Mouse (Mus musculus) myocyte (in vitro differentiated cells): ENCODE results near the gene Cracr2b. TPM values are rescaled to one million over a fixed set of nuclear protein-coding genes. Genes with fewer than 3 reads are reported as not detected.

Experiments
- H3K27me3 ChIP-seq: one replicate; pipeline ENCODE4 v1.6.1; 2011; ENCODE audit not compliant: control insufficient read depth, insufficient read depth, insufficient read length
- H3K36me3 ChIP-seq: one replicate; pipeline ENCODE4 v1.6.1; 2011; ENCODE audit not compliant: control insufficient read depth, insufficient read depth
- H3K4me2 ChIP-seq: one replicate; pipeline ENCODE4 v1.6.1; 2011; ENCODE audit warnings: low read depth, control low read depth
- H3K4me3 ChIP-seq: one replicate; pipeline ENCODE4 v1.5.1; 2011; ENCODE audit warnings: mild to moderate bottlenecking, control low read depth, moderate library complexity
- H3K79me2 ChIP-seq: one replicate; pipeline ENCODE4 v1.6.1; 2011; ENCODE audit not compliant: control insufficient read depth, insufficient read depth
- H3ac ChIP-seq: one replicate; pipeline ENCODE4 v1.6.1; 2011; ENCODE audit not compliant: control insufficient read depth, insufficient read length
- CEBPB ChIP-seq: IDR thresholded peaks from 2 replicates; pipeline ENCODE4 v1.6.1; 2011; ENCODE audit warnings: mild to moderate bottlenecking, moderate library complexity; ENCODE audit not compliant: poor library complexity, insufficient read depth, severe bottlenecking
- E2F4 ChIP-seq: IDR thresholded peaks from one replicate; pipeline ENCODE4 v1.6.1; 2011; ENCODE audit warnings: mild to moderate bottlenecking, control low read depth, moderate library complexity; ENCODE audit not compliant: insufficient read depth
- MAX ChIP-seq: IDR thresholded peaks from one replicate; pipeline ENCODE4 v1.6.1; 2011; ENCODE audit warnings: low read depth, mild to moderate bottlenecking, control low read depth
- MYOD1 ChIP-seq, 3 experiments: IDR thresholded peaks; one replicate each; pipeline ENCODE4 v1.6.1; 2011; ENCODE audit warnings: control low read depth in 2 of 3, low read depth in 2 of 3, mild to moderate bottlenecking in 2 of 3, moderate library complexity in 1 of 3; ENCODE audit not compliant: insufficient read length in 2 of 3, control insufficient read depth in 1 of 3
- MYOG ChIP-seq, 3 experiments: IDR thresholded peaks; one replicate each; pipeline ENCODE4 v1.6.1; 2011; ENCODE audit warnings: control low read depth in 2 of 3, low read depth in 2 of 3, mild to moderate bottlenecking in 2 of 3; ENCODE audit not compliant: insufficient read length in 2 of 3, control insufficient read depth in 1 of 3, insufficient read depth in 1 of 3
- POLR2A ChIP-seq: IDR thresholded peaks from one replicate; pipeline ENCODE4 v1.6.1; 2011; ENCODE audit warnings: low read depth, mild to moderate bottlenecking, control low read depth, moderate library complexity; ENCODE audit not compliant: insufficient read length
- POLR2AphosphoS2 ChIP-seq: IDR thresholded peaks from one replicate; pipeline ENCODE4 v1.6.1; 2011; ENCODE audit warnings: low read depth, control low read depth; ENCODE audit not compliant: insufficient read length
- REST ChIP-seq: IDR thresholded peaks from one replicate; pipeline ENCODE4 v1.6.1; 2011; ENCODE audit warnings: mild to moderate bottlenecking, control low read depth, moderate library complexity; ENCODE audit not compliant: insufficient read depth, insufficient read length
- SRF ChIP-seq: IDR thresholded peaks from one replicate; pipeline ENCODE4 v1.6.1; 2011; ENCODE audit warnings: low read depth; ENCODE audit not compliant: control insufficient read depth, insufficient read length
- TCF12 ChIP-seq: IDR thresholded peaks from one replicate; pipeline ENCODE4 v1.6.1; 2011; ENCODE audit warnings: mild to moderate bottlenecking, control low read depth; ENCODE audit not compliant: poor library complexity, insufficient read depth, severe bottlenecking
- TCF3 ChIP-seq: IDR thresholded peaks from one replicate; pipeline ENCODE4 v1.6.1; 2011; ENCODE audit warnings: low read depth, control low read depth; ENCODE audit not compliant: insufficient read length
- USF1 ChIP-seq: IDR thresholded peaks from one replicate; pipeline ENCODE4 v1.6.1; 2011; ENCODE audit warnings: low read depth, mild to moderate bottlenecking, control low read depth, moderate library complexity
- polyA plus RNA-seq: library from polyadenylated mRNA; unstranded; fragments of >200 nt; fragmentation: generic; extraction: Trizol; gene quantifications from one replicate; pipeline ENCODE4 v1.2.1, GENCODE M21; 2012; ENCODE audit warnings: missing spikeins

The Cracr2b gene
- polyA plus RNA-seq, 1 experiment = 2.4 TPM

DNA sequence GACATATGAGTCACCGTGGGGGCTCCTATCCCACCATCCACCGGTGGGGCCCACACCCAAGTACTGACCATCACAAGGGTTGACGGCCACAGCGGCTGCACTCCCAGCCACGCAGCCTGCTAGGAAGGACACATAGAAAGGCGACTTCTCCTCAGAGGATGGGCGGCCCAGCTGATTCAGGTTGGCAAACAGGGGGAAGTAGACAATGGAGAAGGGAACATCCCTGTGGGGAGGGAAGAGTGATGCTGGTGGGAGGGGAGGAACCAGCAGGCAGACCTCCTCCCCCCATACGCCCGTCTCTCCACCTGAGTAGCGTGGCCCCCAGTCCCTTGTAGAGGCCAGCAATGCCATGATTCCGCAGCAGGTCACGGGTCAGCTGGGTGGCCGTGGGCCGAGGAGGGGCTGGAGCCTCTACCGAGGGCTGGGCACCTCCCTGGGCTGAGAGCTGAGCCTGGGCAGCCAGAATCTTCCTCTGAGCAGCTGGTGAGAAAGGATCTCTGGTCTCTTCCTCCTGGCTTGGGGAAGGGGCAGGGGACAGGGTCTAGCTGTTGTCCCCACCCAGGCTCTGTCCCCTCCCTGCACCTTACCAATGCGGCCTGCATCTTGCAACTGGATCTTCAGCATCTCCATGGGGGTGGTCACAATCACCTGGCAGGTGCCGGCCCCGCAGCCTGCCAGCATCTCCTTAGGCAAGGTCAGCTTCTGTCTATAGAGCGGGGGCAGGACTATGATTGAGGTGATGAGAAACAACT lies 29.3 kb upstream of the Cracr2b start:
- no peaks in the 10 kb centered on the region for H3K27me3 ChIP-seq
- no peak overlapping the region for H3ac ChIP-seq
- no peak for TF ChIP-seq MAX
- TF ChIP-seq USF1 = no peak
- no peak for TF ChIP-seq SRF
- TF ChIP-seq TCF3 = no peak
- no peak for TF ChIP-seq REST
- no peak for TF ChIP-seq TCF12
- TF ChIP-seq CEBPB = no peak
- no peak for TF ChIP-seq MYOG (IDR thresholded peaks at IDR 0.05; ENCODE audit: control insufficient read depth in 1 of 3, insufficient read depth in 1 of 3, insufficient read length in 2 of 3, low read depth in 2 of 3)
- TF ChIP-seq E2F4 = no peak
- TF ChIP-seq POLR2AphosphoS2 = no peak
- no peak for TF ChIP-seq POLR2A
- no peak for TF ChIP-seq MYOD1 (IDR thresholded peaks at IDR 0.05; ENCODE audit: control insufficient read depth in 1 of 3, insufficient read length in 2 of 3, low read depth in 2 of 3)
- H3K4me2 ChIP-seq = no peak overlapping the region
- H3K36me3 ChIP-seq = no peaks in the 10 kb centered on the region
- peaks cover 7% of the 10 kb centered on the region for H3K79me2 ChIP-seq
- no peak overlapping the region for H3K4me3 ChIP-seq

DNA sequence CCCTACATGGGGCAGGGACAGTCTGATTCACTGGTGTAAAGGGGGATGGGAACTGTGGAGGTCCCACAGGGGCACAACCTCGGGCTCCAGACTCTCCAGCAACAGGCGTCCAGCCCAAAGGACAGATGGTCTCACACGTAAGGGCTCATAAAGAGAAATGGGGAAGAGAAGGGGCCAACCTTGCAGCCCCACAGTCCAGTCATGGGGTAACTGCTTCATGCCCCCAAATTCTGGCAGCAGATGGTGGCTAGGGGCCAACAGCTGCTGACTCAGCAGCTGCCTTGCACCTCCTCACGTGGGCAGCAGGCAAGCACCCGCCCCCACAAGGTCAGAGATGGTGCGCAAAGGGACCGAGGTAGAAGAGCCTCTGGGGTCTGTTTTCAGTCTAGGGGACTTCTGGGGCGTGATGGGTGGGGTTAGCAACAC lies 28.7 kb upstream of the Cracr2b start:
- Histone ChIP-seq H3K79me2 (peaks cover 12% of the 10 kb centered on the region), H3ac (no peak overlapping the region), H3K4me2 (no peak overlapping the region), H3K36me3 (no peaks in the 10 kb centered on the region), H3K4me3 (no peak overlapping the region), H3K27me3 (no peaks in the 10 kb centered on the region)
- no peak for TF ChIP-seq TCF3
- TF ChIP-seq MYOD1 (IDR thresholded peaks at IDR 0.05; ENCODE audit: control insufficient read depth in 1 of 3, insufficient read length in 2 of 3, low read depth in 2 of 3) = peak in 1 of 3 experiments; percentile 27
- peak in 1 of 3 experiments; percentile 22 for TF ChIP-seq MYOG (IDR thresholded peaks at IDR 0.05; ENCODE audit: control insufficient read depth in 1 of 3, insufficient read depth in 1 of 3, insufficient read length in 2 of 3, low read depth in 2 of 3)

DNA sequence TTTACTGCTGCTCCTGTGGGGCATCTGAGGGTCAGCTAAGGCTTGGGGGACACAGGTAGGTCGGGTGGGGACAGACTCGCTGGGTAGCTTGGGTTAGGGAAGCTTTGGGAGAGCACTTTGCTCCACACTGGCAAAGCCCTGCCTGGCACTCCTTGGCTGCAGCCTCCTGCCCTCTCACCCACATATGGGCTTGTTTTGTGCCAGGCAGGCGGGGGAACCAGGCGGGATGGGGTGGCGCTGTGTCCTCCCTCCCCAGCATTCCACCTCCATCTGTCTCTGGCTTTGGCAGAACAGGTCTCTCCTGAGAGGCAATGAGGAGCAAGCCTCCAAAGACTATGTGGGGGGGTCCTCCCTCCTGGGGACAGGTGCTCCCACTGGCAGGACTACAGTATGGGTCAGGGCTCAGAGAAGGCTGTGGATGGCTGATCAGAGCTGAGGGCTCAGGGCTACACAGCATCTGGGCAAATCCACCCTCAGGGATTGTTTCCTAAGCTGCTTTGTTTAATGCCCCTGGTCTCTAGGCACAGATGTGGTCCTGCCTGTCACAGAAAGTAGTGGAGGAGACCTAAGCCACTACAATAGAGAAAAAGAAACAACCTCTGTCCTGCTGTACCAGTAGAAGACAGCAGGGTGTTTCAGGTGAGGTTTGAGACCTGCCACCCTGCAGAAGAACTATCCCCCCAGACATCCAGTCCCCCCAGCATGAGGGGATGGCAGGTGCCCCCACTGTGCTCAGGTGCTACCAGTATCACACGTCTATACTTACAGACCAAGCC lies 28.0 kb upstream of the Cracr2b start:
- no peak overlapping the region for H3ac ChIP-seq
- H3K27me3 ChIP-seq = no peaks in the 10 kb centered on the region
- H3K36me3 ChIP-seq = no peaks in the 10 kb centered on the region
- H3K4me3 ChIP-seq = no peak overlapping the region
- peaks cover 12% of the 10 kb centered on the region for H3K79me2 ChIP-seq
- TF ChIP-seq POLR2AphosphoS2 = no peak
- no peak for TF ChIP-seq TCF3
- no peak for TF ChIP-seq POLR2A
- TF ChIP-seq TCF12 = no peak
- TF ChIP-seq MYOD1 (IDR thresholded peaks at IDR 0.05; ENCODE audit: control insufficient read depth in 1 of 3, insufficient read length in 2 of 3, low read depth in 2 of 3) = no peak
- H3K4me2 ChIP-seq = no peak overlapping the region

DNA sequence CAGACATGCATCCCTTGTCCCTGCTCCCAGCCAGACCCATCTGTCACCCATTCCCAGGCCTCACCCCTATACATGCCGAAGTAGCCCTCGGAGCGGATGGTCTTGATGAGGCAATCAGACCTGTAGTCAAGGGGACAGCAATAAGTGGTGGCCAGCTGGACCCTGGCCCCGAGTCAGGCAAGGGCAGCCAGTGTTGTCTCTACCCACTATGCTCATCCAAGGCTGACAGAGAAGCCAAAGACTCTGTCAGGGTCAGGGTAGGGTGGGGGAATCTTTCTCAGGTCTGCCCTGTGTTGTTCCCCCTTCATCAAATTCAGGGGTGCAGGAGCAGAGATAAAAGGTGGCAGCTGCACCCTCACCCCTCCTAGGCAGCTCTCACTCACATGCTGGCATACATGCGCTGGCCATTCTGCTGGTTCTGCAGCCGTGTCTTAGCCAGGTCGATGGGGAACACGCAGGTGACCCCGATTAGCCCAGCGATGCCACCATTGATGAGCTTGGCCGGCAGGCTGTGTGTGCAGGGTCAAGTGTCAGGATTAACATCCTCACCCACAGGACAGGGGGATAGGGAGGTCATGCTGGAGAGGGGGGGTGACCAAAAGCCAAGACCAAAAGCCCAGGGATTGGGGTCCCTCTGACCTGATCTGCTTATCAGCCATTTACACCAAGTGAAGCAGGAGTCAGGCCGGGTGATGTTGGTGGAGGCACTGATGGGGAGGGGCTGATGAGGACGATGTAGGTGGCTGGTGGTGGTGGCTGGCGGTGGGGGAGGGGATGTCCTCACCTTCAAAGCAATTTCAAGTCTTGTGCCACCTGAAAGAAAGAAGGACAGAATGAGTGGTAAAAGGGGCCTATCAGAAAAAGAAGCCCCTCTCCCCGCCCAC lies 27.1 kb upstream of the Cracr2b start:
- Histone ChIP-seq H3ac (no peak overlapping the region), H3K36me3 (no peaks in the 10 kb centered on the region), H3K79me2 (peaks cover 12% of the 10 kb centered on the region), H3K4me2 (peak overlapping the region; percentile 88), H3K4me3 (peak overlapping the region; percentile 60), H3K27me3 (no peaks in the 10 kb centered on the region)
- TF ChIP-seq POLR2AphosphoS2 (no peak), E2F4 (no peak), SRF (no peak), CEBPB (no peak), MYOG (IDR thresholded peaks at IDR 0.05; ENCODE audit: control insufficient read depth in 1 of 3, insufficient read depth in 1 of 3, insufficient read length in 2 of 3, low read depth in 2 of 3) (no peak), POLR2A (no peak), MAX (no peak), REST (no peak), TCF12 (no peak), USF1 (no peak), TCF3 (no peak), MYOD1 (IDR thresholded peaks at IDR 0.05; ENCODE audit: control insufficient read depth in 1 of 3, insufficient read length in 2 of 3, low read depth in 2 of 3) (no peak)
